Mouse (Mus musculus): ENCODE measurements at regions not wholly inside any gene's neighbourhood (a gene's known extent, or its start where the extent isn't known, plus 50 kb on each side); places are given as distances from the start of the nearest gene placed in this dataset.

DNA sequence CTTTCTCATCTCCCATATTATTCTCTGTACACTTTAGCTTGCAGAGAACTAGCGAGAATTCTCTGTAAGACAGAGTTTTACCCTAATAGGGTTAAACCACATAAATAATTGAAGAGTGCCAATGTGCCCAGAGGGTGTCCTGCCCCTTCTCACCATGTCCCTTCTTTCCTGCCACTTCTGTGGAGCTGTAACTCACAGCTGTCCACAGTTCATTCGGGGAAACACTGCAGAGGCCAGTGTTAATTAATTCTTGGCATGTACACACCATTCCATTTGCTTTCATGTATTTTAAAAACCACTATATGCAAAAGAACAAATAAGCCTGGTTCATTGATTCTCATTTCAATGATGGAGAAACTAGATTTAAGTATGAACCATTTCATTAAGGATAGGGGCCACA lies 787.8 kb downstream of the Ets1 start:
- Histone ChIP-seq H3K4me2 (ENCODE audit: low read depth) (no peak overlapping the region), H3K4me3 (no peak overlapping the region), H3K36me3 (ENCODE audit: control insufficient read depth, insufficient read depth) (no peaks in the 10 kb centered on the region), H3ac (ENCODE audit: control insufficient read depth, insufficient read length) (no peak overlapping the region), H3K27me3 (ENCODE audit: control insufficient read depth, insufficient read depth, insufficient read length) (no peaks in the 10 kb centered on the region), H3K79me2 (ENCODE audit: control insufficient read depth, insufficient read depth) (no peaks in the 10 kb centered on the region)
- TF ChIP-seq SRF (IDR thresholded peaks at IDR 0.05; ENCODE audit: control insufficient read depth, insufficient read length, low read depth) (no peak), CEBPB (IDR thresholded peaks at IDR 0.05; ENCODE audit: insufficient read depth, poor library complexity, severe bottlenecking) (no peak), MYOG (IDR thresholded peaks at IDR 0.05; ENCODE audit: control insufficient read depth in 1 of 3, insufficient read depth in 1 of 3, insufficient read length in 2 of 3, low read depth in 2 of 3) (no peak), E2F4 (IDR thresholded peaks at IDR 0.05; ENCODE audit: insufficient read depth) (no peak), USF1 (IDR thresholded peaks at IDR 0.05; ENCODE audit: low read depth) (no peak), TCF12 (IDR thresholded peaks at IDR 0.05; ENCODE audit: insufficient read depth, poor library complexity, severe bottlenecking) (no peak), POLR2A (IDR thresholded peaks at IDR 0.05; ENCODE audit: insufficient read length, low read depth) (no peak), MYOD1 (IDR thresholded peaks at IDR 0.05; ENCODE audit: control insufficient read depth in 1 of 3, insufficient read length in 2 of 3, low read depth in 2 of 3) (no peak), REST (IDR thresholded peaks at IDR 0.05; ENCODE audit: insufficient read depth, insufficient read length) (no peak)

DNA sequence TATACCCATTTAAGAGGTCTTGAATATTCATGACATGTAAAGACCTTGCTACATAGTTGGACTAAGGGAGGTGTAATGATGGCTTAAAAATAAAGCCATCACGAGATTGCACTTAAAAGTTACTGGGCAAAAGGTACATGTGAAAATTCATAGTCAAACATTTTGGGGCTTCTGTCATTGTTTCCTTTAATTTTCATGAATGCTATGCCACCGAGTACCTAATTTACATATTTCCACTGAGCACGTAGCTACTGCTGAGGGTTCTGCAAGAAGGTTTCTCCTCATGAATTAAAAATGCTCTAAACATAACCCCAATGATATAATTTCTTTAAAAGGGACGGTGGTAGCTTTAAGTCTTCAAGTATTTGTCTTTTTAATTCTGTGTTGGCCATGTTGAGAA lies 800.4 kb downstream of the Ets1 start:
- no peaks in the 10 kb centered on the region for H3K27me3 ChIP-seq (ENCODE audit: control insufficient read depth, insufficient read depth, insufficient read length)
- H3K36me3 ChIP-seq (ENCODE audit: control insufficient read depth, insufficient read depth): no peaks in the 10 kb centered on the region
- TF ChIP-seq POLR2A (IDR thresholded peaks at IDR 0.05; ENCODE audit: insufficient read length, low read depth) (no peak), SRF (IDR thresholded peaks at IDR 0.05; ENCODE audit: control insufficient read depth, insufficient read length, low read depth) (no peak)
- H3K79me2 ChIP-seq (ENCODE audit: control insufficient read depth, insufficient read depth): no peaks in the 10 kb centered on the region
- no peak overlapping the region for H3ac ChIP-seq (ENCODE audit: control insufficient read depth, insufficient read length)
- no peak overlapping the region for H3K4me3 ChIP-seq
- H3K4me2 ChIP-seq (ENCODE audit: low read depth): no peak overlapping the region

DNA sequence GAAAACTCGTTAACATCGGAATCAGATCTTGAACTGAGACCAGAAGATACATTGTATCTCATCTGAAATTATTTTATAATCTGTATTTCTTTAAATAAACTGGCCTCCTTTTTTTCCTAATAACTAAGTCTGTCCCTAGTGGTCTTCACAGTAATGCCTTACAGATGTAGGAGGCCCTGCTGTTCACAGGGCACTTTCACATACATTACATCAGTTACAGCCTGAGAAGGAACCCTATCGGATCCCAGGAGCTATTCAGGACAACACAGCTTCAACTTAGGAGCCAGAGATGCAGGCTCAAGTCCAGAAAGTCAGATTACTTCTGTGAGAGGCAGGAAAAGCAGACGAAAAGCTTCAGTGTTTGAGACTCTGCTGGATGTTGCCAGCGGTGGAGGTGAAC lies 806.2 kb downstream of the Ets1 start:
- TF ChIP-seq TCF3 (IDR thresholded peaks at IDR 0.05; ENCODE audit: insufficient read length, low read depth) (no peak), E2F4 (IDR thresholded peaks at IDR 0.05; ENCODE audit: insufficient read depth) (no peak), POLR2A (IDR thresholded peaks at IDR 0.05; ENCODE audit: insufficient read length, low read depth) (no peak), TCF12 (IDR thresholded peaks at IDR 0.05; ENCODE audit: insufficient read depth, poor library complexity, severe bottlenecking) (no peak), CEBPB (IDR thresholded peaks at IDR 0.05; ENCODE audit: insufficient read depth, poor library complexity, severe bottlenecking) (no peak), MAX (IDR thresholded peaks at IDR 0.05; ENCODE audit: low read depth) (no peak), MYOD1 (IDR thresholded peaks at IDR 0.05; ENCODE audit: control insufficient read depth in 1 of 3, insufficient read length in 2 of 3, low read depth in 2 of 3) (no peak), MYOG (IDR thresholded peaks at IDR 0.05; ENCODE audit: control insufficient read depth in 1 of 3, insufficient read depth in 1 of 3, insufficient read length in 2 of 3, low read depth in 2 of 3) (no peak), USF1 (IDR thresholded peaks at IDR 0.05; ENCODE audit: low read depth) (no peak), SRF (IDR thresholded peaks at IDR 0.05; ENCODE audit: control insufficient read depth, insufficient read length, low read depth) (no peak), REST (IDR thresholded peaks at IDR 0.05; ENCODE audit: insufficient read depth, insufficient read length) (no peak), POLR2AphosphoS2 (IDR thresholded peaks at IDR 0.05; ENCODE audit: insufficient read length, low read depth) (no peak)
- H3K36me3 ChIP-seq (ENCODE audit: control insufficient read depth, insufficient read depth): no peaks in the 10 kb centered on the region

DNA sequence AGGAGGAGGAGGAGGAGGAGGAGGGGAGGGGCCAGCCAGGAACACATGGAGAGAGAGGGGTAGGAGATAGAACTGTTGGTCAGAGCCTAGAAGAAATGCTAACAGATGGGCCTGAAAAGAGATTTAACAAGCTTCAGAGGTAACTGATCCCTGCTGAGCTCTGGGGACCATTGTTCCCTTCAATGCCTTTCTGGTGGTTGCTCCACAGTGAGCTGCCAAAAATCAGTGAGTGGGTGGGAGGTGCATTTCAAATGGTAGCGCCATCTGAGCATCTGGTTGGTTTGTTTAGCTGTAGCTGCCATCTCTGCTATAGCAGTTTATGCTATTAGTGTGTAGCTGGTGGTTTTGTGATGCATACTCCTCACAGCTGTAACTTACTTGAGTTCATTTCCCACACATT lies 809.9 kb downstream of the Ets1 start:
- Histone ChIP-seq H3K4me2 (ENCODE audit: low read depth) (no peak overlapping the region), H3K27me3 (ENCODE audit: control insufficient read depth, insufficient read depth, insufficient read length) (no peaks in the 10 kb centered on the region), H3K79me2 (ENCODE audit: control insufficient read depth, insufficient read depth) (no peaks in the 10 kb centered on the region), H3ac (ENCODE audit: control insufficient read depth, insufficient read length) (no peak overlapping the region), H3K4me3 (no peak overlapping the region), H3K36me3 (ENCODE audit: control insufficient read depth, insufficient read depth) (no peaks in the 10 kb centered on the region)
- no peak for TF ChIP-seq MYOG (IDR thresholded peaks at IDR 0.05; ENCODE audit: control insufficient read depth in 1 of 3, insufficient read depth in 1 of 3, insufficient read length in 2 of 3, low read depth in 2 of 3)
- no peak for TF ChIP-seq SRF (IDR thresholded peaks at IDR 0.05; ENCODE audit: control insufficient read depth, insufficient read length, low read depth)
- TF ChIP-seq TCF12 (IDR thresholded peaks at IDR 0.05; ENCODE audit: insufficient read depth, poor library complexity, severe bottlenecking): no peak
- TF ChIP-seq MAX (IDR thresholded peaks at IDR 0.05; ENCODE audit: low read depth): no peak
- no peak for TF ChIP-seq MYOD1 (IDR thresholded peaks at IDR 0.05; ENCODE audit: control insufficient read depth in 1 of 3, insufficient read length in 2 of 3, low read depth in 2 of 3)
- TF ChIP-seq POLR2A (IDR thresholded peaks at IDR 0.05; ENCODE audit: insufficient read length, low read depth): no peak

More for the DNA sequence above, 806.2 kb downstream of the Ets1 start:
- Histone ChIP-seq H3ac (ENCODE audit: control insufficient read depth, insufficient read length) (no peak overlapping the region), H3K27me3 (ENCODE audit: control insufficient read depth, insufficient read depth, insufficient read length) (no peaks in the 10 kb centered on the region), H3K4me2 (ENCODE audit: low read depth) (no peak overlapping the region), H3K79me2 (ENCODE audit: control insufficient read depth, insufficient read depth) (no peaks in the 10 kb centered on the region), H3K4me3 (no peak overlapping the region)

DNA sequence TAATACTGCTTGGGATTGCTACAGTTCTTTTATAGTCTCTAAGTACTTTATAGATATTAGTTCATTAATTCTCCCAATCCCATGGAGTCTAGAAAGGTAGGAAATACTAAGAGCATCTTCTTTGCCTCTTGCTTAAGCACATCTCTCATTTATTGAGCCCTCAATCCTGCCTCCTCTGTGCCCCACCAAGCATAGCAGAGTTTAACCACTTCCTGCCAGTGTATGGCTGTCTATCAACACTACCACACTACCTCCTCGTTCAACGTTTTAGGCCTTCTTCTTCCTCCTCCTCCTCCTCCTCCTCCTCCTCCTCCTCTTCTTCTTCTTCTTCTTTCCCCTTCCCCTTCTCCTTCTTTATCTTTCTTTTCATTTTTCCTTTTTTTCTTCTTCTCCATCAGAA lies 839.1 kb downstream of the Ets1 start:
- no peaks in the 10 kb centered on the region for H3K79me2 ChIP-seq (ENCODE audit: control insufficient read depth, insufficient read depth)
- H3ac ChIP-seq (ENCODE audit: control insufficient read depth, insufficient read length): no peak overlapping the region
- no peaks in the 10 kb centered on the region for H3K27me3 ChIP-seq (ENCODE audit: control insufficient read depth, insufficient read depth, insufficient read length)
- no peak overlapping the region for H3K4me3 ChIP-seq
- H3K4me2 ChIP-seq (ENCODE audit: low read depth): no peak overlapping the region
- H3K36me3 ChIP-seq (ENCODE audit: control insufficient read depth, insufficient read depth): no peaks in the 10 kb centered on the region
- TF ChIP-seq SRF (IDR thresholded peaks at IDR 0.05; ENCODE audit: control insufficient read depth, insufficient read length, low read depth) (no peak), CEBPB (IDR thresholded peaks at IDR 0.05; ENCODE audit: insufficient read depth, poor library complexity, severe bottlenecking) (no peak), USF1 (IDR thresholded peaks at IDR 0.05; ENCODE audit: low read depth) (no peak), E2F4 (IDR thresholded peaks at IDR 0.05; ENCODE audit: insufficient read depth) (no peak), MAX (IDR thresholded peaks at IDR 0.05; ENCODE audit: low read depth) (no peak), MYOD1 (IDR thresholded peaks at IDR 0.05; ENCODE audit: control insufficient read depth in 1 of 3, insufficient read length in 2 of 3, low read depth in 2 of 3) (no peak), POLR2AphosphoS2 (IDR thresholded peaks at IDR 0.05; ENCODE audit: insufficient read length, low read depth) (no peak), MYOG (IDR thresholded peaks at IDR 0.05; ENCODE audit: control insufficient read depth in 1 of 3, insufficient read depth in 1 of 3, insufficient read length in 2 of 3, low read depth in 2 of 3) (no peak), TCF12 (IDR thresholded peaks at IDR 0.05; ENCODE audit: insufficient read depth, poor library complexity, severe bottlenecking) (no peak), POLR2A (IDR thresholded peaks at IDR 0.05; ENCODE audit: insufficient read length, low read depth) (no peak), TCF3 (IDR thresholded peaks at IDR 0.05; ENCODE audit: insufficient read length, low read depth) (no peak), REST (IDR thresholded peaks at IDR 0.05; ENCODE audit: insufficient read depth, insufficient read length) (no peak)
